Mouse (Mus musculus): Measurements from ENCODE around the gene AL732309.1. TPM values are rescaled to one million over a fixed set of nuclear protein-coding genes. Genes with fewer than 3 reads are reported as not detected.

AL732309.1 gene
- polyA plus RNA-seq, 1 experiment from 2014 or later: 4.3 TPM

GRCm38 (mm10) chr2:25197191-25197590 lies 49.5 kb downstream of the AL732309.1 start:
- H3K4me2 ChIP-seq (replicated peaks): peak overlapping the region; percentile 65
- no peak overlapping the region; the same call in 1 of the 2 replicates for H3K9ac ChIP-seq
- no peak for ATAC-seq
- H3K27ac ChIP-seq: peak overlapping the region; percentile 87
- 0 out of 2 replicates have a peak overlapping the region, but pooled peaks have one; percentile 40 for H3K4me3 ChIP-seq (replicated peaks)
- H3K27me3 ChIP-seq (replicated peaks): 0 out of 2 replicates have a peak, but pooled peaks cover 4% of the 10 kb centered on the region
- peaks cover 21% of the 10 kb centered on the region for H3K36me3 ChIP-seq
- 25% methylated on average over 2 of the region's 2 CpGs for WGBS
- no peaks in the 10 kb centered on the region for H3K9me3 ChIP-seq
- peaks cover 30% of the 10 kb centered on the region for H3K4me1 ChIP-seq (replicated peaks)

GRCm38 (mm10) chr2:25196172-25196954 lies 50.3 kb downstream of the AL732309.1 start, which contains the start of gene Tor4a:
Gene Tor4a, minus strand, starts transcription at chr2:25196886.
- peak within 1 kb of the TSS; percentile 40 for H3K4me3 ChIP-seq (replicated peaks)
- WGBS: 9% methylated on average over 8 of the region's 8 CpGs
- H3K9me3 ChIP-seq: no peaks in the 10 kb centered on the region
- H3K9ac ChIP-seq: peak within 1 kb of the TSS; percentile 51
- ATAC-seq: peak; percentile 85
- 0 out of 2 replicates have a peak, but pooled peaks cover 4% of the 10 kb centered on the region for H3K27me3 ChIP-seq (replicated peaks)
- H3K4me1 ChIP-seq (replicated peaks): peaks cover 30% of the 10 kb centered on the region
- peak within 1 kb of the TSS; percentile 65 for H3K4me2 ChIP-seq (replicated peaks)
- peaks cover 18% of the 10 kb centered on the region for H3K36me3 ChIP-seq
- peak within 1 kb of the TSS; percentile 87 for H3K27ac ChIP-seq

- 18% methylated on average over 55 of the region's 55 CpGs for WGBS
- Histone ChIP-seq H3K4me1 (replicated peaks) (peaks cover 30% of the 10 kb centered on the region), H3K27ac (peak overlapping the region; percentile 87), H3K9ac (peak overlapping the region; percentile 51), H3K36me3 (peaks cover 9% of the 10 kb centered on the region), H3K4me2 (replicated peaks) (peak overlapping the region; percentile 65), H3K27me3 (replicated peaks) (0 out of 2 replicates have a peak, but pooled peaks cover 4% of the 10 kb centered on the region), H3K9me3 (no peaks in the 10 kb centered on the region), H3K4me3 (replicated peaks) (peak overlapping the region; percentile 40)
- peak; percentile 59 for ATAC-seq
Observed at GRCm38 (mm10) chr2:25195211-25196156, 51.2 kb downstream of the AL732309.1 start.

Other genes starting within 250 kb of the AL732309.1 start
- gene Nsmf, start 192.5 kb downstream of the AL732309.1 start, polyA plus RNA-seq (2015; fragmentation: Nextera tagmentation; extraction: Ambion mirVana): 48.8 and 50.6 TPM in 2 replicates
- gene Entpd8, start 166.6 kb downstream of the AL732309.1 start, polyA plus RNA-seq (2015; fragmentation: Nextera tagmentation; extraction: Ambion mirVana): 8.9 and 11.7 TPM in 2 replicates
- gene Noxa1, start 151.7 kb downstream of the AL732309.1 start, polyA plus RNA-seq (2015; fragmentation: Nextera tagmentation; extraction: Ambion mirVana): 5.6 and 10.0 TPM in 2 replicates
- gene Nrarp, start 66.1 kb downstream of the AL732309.1 start, polyA plus RNA-seq (2015; fragmentation: Nextera tagmentation; extraction: Ambion mirVana): 14.3 and 19.3 TPM in 2 replicates
- gene Tor4a, start 50.0 kb downstream of the AL732309.1 start, polyA plus RNA-seq (2015; fragmentation: Nextera tagmentation; extraction: Ambion mirVana): 16.4 and 18.5 TPM in 2 replicates
- gene Nelfb, start 35.4 kb downstream of the AL732309.1 start, polyA plus RNA-seq (2015; fragmentation: Nextera tagmentation; extraction: Ambion mirVana): 94.8 and 106 TPM in 2 replicates
- gene Stpg3, start 32.2 kb downstream of the AL732309.1 start, polyA plus RNA-seq (2015; fragmentation: Nextera tagmentation; extraction: Ambion mirVana): not detected in 2 replicates
- not detected in 2 replicates for gene Fam166a, start 28.1 kb downstream of the AL732309.1 start, polyA plus RNA-seq (2015; fragmentation: Nextera tagmentation; extraction: Ambion mirVana)
- gene Tubb4b, start 22.2 kb downstream of the AL732309.1 start, polyA plus RNA-seq (2015; fragmentation: Nextera tagmentation; extraction: Ambion mirVana): 600 and 657 TPM in 2 replicates
- 5.0 and 5.6 TPM in 2 replicates for gene Slc34a3, start 12.5 kb downstream of the AL732309.1 start, polyA plus RNA-seq (2015; fragmentation: Nextera tagmentation; extraction: Ambion mirVana)
- gene Rnf224, start 10.1 kb downstream of the AL732309.1 start, polyA plus RNA-seq (2015; fragmentation: Nextera tagmentation; extraction: Ambion mirVana): 0.14 and 0.29 TPM in 2 replicates
- gene Rnf208, start 4.6 kb downstream of the AL732309.1 start, polyA plus RNA-seq (2015; fragmentation: Nextera tagmentation; extraction: Ambion mirVana): 19.0 and 24.8 TPM in 2 replicates
- gene Cysrt1, start 4.4 kb downstream of the AL732309.1 start, polyA plus RNA-seq (2015; fragmentation: Nextera tagmentation; extraction: Ambion mirVana): 1.4 and 2.3 TPM in 2 replicates
- gene Tmem203, start 8.6 kb upstream of the AL732309.1 start, polyA plus RNA-seq (2015; fragmentation: Nextera tagmentation; extraction: Ambion mirVana): 22.8 and 23.2 TPM in 2 replicates
- 20.7 and 23.6 TPM in 2 replicates for gene Tprn, start 15.8 kb upstream of the AL732309.1 start, polyA plus RNA-seq (2015; fragmentation: Nextera tagmentation; extraction: Ambion mirVana)
- 200 and 212 TPM in 2 replicates for gene Ssna1, start 25.6 kb upstream of the AL732309.1 start, polyA plus RNA-seq (2015; fragmentation: Nextera tagmentation; extraction: Ambion mirVana)
- 95.8 and 103 TPM in 2 replicates for gene Anapc2, start 25.6 kb upstream of the AL732309.1 start, polyA plus RNA-seq (2015; fragmentation: Nextera tagmentation; extraction: Ambion mirVana)
- gene Tmem210, start 41.3 kb upstream of the AL732309.1 start, polyA plus RNA-seq (2015; fragmentation: Nextera tagmentation; extraction: Ambion mirVana): not detected in 2 replicates
- gene Lrrc26, start 43.1 kb upstream of the AL732309.1 start, polyA plus RNA-seq (2015; fragmentation: Nextera tagmentation; extraction: Ambion mirVana): 0.43 and 1.8 TPM in 2 replicates
- 1.4 TPM in 2 replicates for gene Grin1, start 72.3 kb upstream of the AL732309.1 start, polyA plus RNA-seq (2015; fragmentation: Nextera tagmentation; extraction: Ambion mirVana)
- gene Man1b1, start 85.5 kb upstream of the AL732309.1 start, polyA plus RNA-seq (2015; fragmentation: Nextera tagmentation; extraction: Ambion mirVana): 40.2 and 40.8 TPM in 2 replicates
- gene Dpp7, start 109.5 kb upstream of the AL732309.1 start, polyA plus RNA-seq (2015; fragmentation: Nextera tagmentation; extraction: Ambion mirVana): 46.0 and 48.6 TPM in 2 replicates
- 105 and 122 TPM in 2 replicates for gene Uap1l1, start 118.8 kb upstream of the AL732309.1 start, polyA plus RNA-seq (2015; fragmentation: Nextera tagmentation; extraction: Ambion mirVana)
- 46.8 and 48.8 TPM in 2 replicates for gene Sapcd2, start 125.5 kb upstream of the AL732309.1 start, polyA plus RNA-seq (2015; fragmentation: Nextera tagmentation; extraction: Ambion mirVana)
- 12.1 and 15.6 TPM in 2 replicates for gene Entpd2, start 149.0 kb upstream of the AL732309.1 start, polyA plus RNA-seq (2015; fragmentation: Nextera tagmentation; extraction: Ambion mirVana)
- gene Npdc1, start 152.5 kb upstream of the AL732309.1 start, polyA plus RNA-seq (2015; fragmentation: Nextera tagmentation; extraction: Ambion mirVana): 40.9 and 48.2 TPM in 2 replicates
- 0.18 TPM in 1 of 2 replicates, not detected in the other for gene Fut7, start 176.4 kb upstream of the AL732309.1 start, polyA plus RNA-seq (2015; fragmentation: Nextera tagmentation; extraction: Ambion mirVana)
- gene Abca2, start 181.8 kb upstream of the AL732309.1 start, polyA plus RNA-seq (2015; fragmentation: Nextera tagmentation; extraction: Ambion mirVana): 2.8 and 3.7 TPM in 2 replicates
- gene Clic3, start 210.0 kb upstream of the AL732309.1 start, polyA plus RNA-seq (2015; fragmentation: Nextera tagmentation; extraction: Ambion mirVana): 2.2 and 3.0 TPM in 2 replicates
- gene Paxx, start 214.2 kb upstream of the AL732309.1 start, polyA plus RNA-seq (2015; fragmentation: Nextera tagmentation; extraction: Ambion mirVana): 28.0 and 33.2 TPM in 2 replicates
- 4.6 and 5.8 TPM in 2 replicates for gene Ptgds, start 223.2 kb upstream of the AL732309.1 start, polyA plus RNA-seq (2015; fragmentation: Nextera tagmentation; extraction: Ambion mirVana)
- not detected in 2 replicates for gene Lcn12, start 247.0 kb upstream of the AL732309.1 start, polyA plus RNA-seq (2015; fragmentation: Nextera tagmentation; extraction: Ambion mirVana)